Mouse (Mus musculus) cortical plate, adult 2 months (tissue): ENCODE data around the gene Rab5if. TPM values are rescaled to one million over a fixed set of nuclear protein-coding genes. Genes with fewer than 3 reads are reported as not detected.
A peak's percentile ranks its signal among the peaks of the same experiment; 100 is the strongest.
"Not testable (repeated sequence)": the region's sequence is repeated elsewhere in the genome, so short reads cannot be mapped to it uniquely, and the experiment has no call there.

Experiments used
- H3K27ac ChIP-seq: fragments of 200-500 bp; 2 replicates; pipeline ENCODE4 v1.5.1; 2012; ENCODE audit warnings: low read length, control low read depth, inconsistent platforms; ENCODE audit not compliant: insufficient read depth
- H3K4me1 ChIP-seq: fragments of 200-500 bp; 2 replicates; pipeline ENCODE4 v1.6.1; 2011; ENCODE audit warnings: low read length; ENCODE audit not compliant: control insufficient read depth, insufficient read depth
- H3K4me3 ChIP-seq: fragments of 200-500 bp; 2 replicates; pipeline ENCODE4 v1.5.1; 2011; ENCODE audit warnings: mild to moderate bottlenecking, low read length, control low read depth; ENCODE audit not compliant: insufficient read depth
- CTCF ChIP-seq: fragments of 200-500 bp; IDR thresholded peaks from 2 replicates; pipeline ENCODE4 v1.5.1; 2011; ENCODE audit warnings: mild to moderate bottlenecking, control low read depth, low read length; ENCODE audit not compliant: insufficient read depth; ENCODE audit errors: extremely low read depth
- POLR2A ChIP-seq: fragments of 200-500 bp; IDR thresholded peaks from 2 replicates; pipeline ENCODE4 v1.6.1; 2011; ENCODE audit warnings: mild to moderate bottlenecking, low read length, control low read depth; ENCODE audit not compliant: insufficient read depth; ENCODE audit errors: extremely low read depth
- polyA plus RNA-seq: library from polyadenylated mRNA; depleted of rRNA; stranded (reverse); fragments of >200 nt; gene quantifications from 2 replicates; pipeline ENCODE4 v1.2.3, GENCODE M21; 2012

The Rab5if gene
- polyA plus RNA-seq, 1 experiment, result 110 TPM

- peak; percentile 66 for TF ChIP-seq CTCF
- H3K27ac ChIP-seq, H3K4me1 ChIP-seq, H3K4me3 ChIP-seq: not testable (repeated sequence)
These were observed 8.7 kb upstream of the Rab5if start for GRCm38 (mm10) chr2:156853999-156854771.

DNA sequence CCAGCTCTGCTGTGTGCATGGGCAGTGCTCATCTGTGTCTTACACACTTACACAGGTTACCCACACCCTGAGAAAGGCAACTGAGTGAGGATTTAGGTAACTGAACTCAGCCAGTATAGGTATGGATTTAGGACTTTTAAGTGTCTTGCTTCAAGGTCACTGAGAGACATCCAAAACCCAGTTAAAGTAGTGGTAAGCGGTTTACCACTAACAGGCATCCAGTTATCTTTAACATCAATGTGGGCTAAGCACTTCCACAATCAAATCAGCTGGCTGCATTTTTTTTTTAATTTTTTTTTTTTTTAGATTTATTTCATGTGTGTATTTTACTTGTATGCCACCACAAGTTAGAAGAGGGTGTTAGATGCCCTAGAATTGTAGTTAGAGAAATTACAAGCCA, 6.6 kb upstream of the Rab5if start:
- no peak overlapping the region for H3K27ac ChIP-seq
- no peak overlapping the region for H3K4me3 ChIP-seq
- no peaks in the 10 kb centered on the region for H3K4me1 ChIP-seq
- TF ChIP-seq POLR2A (no peak), CTCF (no peak)

GRCm38 (mm10) chr2:156857385-156857791, 5.5 kb upstream of the Rab5if start:
- peaks cover 1% of the 10 kb centered on the region; the same call in 1 of the 2 replicates for H3K4me1 ChIP-seq
- no peak overlapping the region for H3K27ac ChIP-seq
- TF ChIP-seq POLR2A (no peak), CTCF (no peak)
- H3K4me3 ChIP-seq, result no peak overlapping the region

DNA sequence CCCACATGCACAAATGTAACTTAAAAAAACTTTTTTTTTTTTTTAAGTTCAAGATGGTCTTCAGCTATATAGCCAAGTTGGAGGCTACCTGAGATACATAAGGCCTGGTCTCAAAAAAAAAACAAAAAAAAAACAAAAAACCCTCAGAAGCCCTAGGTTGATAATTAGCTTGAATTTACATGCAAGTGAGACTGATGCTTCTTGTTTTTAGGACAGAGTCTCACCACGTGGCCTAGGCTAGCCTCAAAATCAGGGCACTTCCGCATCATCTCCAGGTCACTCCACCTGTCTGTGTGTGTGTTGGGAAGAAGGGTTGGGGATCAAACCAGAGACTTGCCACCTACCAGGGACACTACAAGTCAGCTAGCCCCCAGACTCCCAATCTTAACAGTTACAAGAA, 5.1 kb upstream of the Rab5if start, which contains the start of gene 4930518I15Rik:
Gene 4930518I15Rik, minus strand, starts transcription at position 112 of the 400 bp plus-strand sequence.
- no peak for TF ChIP-seq CTCF
- no peak for TF ChIP-seq POLR2A
- Histone ChIP-seq H3K4me3 (no peak within 1 kb of the TSS), H3K4me1 (peaks cover 1% of the 10 kb centered on the region; the same call in 1 of the 2 replicates), H3K27ac (no peak within 1 kb of the TSS)

DNA sequence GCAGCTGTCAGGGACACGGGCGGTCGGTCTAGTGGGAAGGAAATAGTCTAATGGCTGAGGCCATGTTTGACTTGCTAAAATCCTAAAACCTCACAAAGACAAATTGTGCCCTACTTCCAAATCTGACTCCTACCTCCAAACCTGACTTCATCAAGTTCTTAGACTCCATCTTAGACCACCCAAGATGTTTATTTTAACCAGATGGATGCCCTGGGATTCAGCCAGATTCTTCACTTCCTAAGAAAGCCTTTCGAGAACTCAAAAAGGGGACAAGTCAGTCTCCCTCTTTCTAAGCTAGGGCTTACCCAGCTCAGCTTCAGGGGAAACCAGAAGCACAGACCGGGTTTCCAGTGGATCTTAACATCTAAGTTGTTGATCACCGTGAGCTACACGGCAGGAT, 4.3 kb upstream of the Rab5if start:
- Histone ChIP-seq H3K4me1 (peaks cover 1% of the 10 kb centered on the region; the same call in 1 of the 2 replicates), H3K4me3 (no peak overlapping the region), H3K27ac (no peak overlapping the region)
- TF ChIP-seq CTCF, result no peak
- no peak for TF ChIP-seq POLR2A

DNA sequence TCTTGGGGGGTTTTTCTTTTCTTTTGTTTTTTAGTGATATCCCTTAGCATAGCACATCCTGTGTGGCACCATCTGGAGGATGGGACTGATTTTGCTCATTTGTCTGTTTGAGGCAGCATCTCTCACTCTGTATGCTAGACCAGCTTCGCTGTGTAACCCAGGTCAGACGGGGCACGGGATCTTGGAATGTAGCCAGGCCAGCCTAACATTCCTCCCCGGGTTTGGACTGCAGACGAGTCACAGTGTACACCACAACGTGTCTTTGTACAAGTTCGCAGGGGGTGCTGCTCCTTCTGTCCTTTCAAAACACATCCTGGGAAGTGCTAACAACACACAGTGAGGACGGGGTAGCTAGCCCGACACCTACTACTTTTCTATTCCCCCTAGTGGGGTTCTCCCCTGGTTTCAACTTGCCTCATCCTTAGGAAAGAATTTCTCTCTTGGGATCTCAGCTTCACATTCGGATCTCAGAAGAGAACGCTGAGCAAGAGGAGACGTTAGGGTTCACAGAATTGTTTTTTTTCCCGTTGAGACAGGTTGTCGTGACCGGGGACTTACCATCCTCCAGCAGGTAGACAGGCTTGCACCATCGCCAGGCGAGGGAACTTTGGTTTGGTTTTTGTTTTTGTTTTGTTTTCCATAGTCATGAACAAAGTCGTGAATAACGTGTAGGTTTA, 749 bp upstream of the Rab5if start:
- peaks cover 7% of the 10 kb centered on the region; the same call in 1 of the 2 replicates for H3K4me1 ChIP-seq
- peak overlapping the region; percentile 32; the same call in 1 of the 2 replicates for H3K27ac ChIP-seq
- TF ChIP-seq CTCF (no peak), POLR2A (no peak)
- H3K4me3 ChIP-seq, result peak overlapping the region; percentile 82

DNA sequence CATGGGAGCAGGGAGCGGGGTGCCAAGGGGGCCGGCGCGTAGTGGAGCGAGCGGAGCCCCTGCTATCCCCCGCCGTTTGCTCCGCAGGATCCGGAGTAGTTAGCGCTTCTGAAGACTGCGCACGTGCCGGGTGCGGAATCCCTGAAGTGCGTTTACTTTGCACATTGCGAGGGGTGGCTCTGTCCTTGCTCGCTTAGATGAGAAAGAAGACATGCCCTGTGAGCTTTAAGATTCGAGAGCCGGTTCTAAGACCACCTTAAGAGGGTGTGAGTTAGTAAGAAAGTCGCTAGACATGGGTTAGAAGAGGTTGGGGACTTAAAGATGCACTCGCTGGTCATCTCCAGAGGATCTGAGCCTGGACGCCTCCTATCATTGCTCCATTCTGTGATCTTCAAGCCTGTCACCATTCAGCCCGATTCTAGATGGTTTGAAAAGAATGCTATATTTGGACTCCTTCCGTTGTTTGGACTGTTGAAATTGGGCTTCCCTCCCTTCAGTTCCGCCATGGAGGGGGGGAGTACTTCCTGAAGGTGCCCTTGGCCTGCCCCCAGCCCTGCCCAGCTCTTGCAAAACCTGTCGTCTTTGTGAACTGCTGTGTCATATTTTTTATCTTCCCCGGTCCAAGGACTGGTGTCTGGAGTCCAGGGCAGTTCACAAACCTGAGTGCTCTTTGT, 696 bp downstream of the Rab5if start:
- TF ChIP-seq CTCF (no peak), POLR2A (no peak)
- H3K4me1 ChIP-seq, result peaks cover 7% of the 10 kb centered on the region; the same call in 1 of the 2 replicates
- H3K4me3 ChIP-seq, result peak overlapping the region; percentile 82
- H3K27ac ChIP-seq, result peak overlapping the region; percentile 43

DNA sequence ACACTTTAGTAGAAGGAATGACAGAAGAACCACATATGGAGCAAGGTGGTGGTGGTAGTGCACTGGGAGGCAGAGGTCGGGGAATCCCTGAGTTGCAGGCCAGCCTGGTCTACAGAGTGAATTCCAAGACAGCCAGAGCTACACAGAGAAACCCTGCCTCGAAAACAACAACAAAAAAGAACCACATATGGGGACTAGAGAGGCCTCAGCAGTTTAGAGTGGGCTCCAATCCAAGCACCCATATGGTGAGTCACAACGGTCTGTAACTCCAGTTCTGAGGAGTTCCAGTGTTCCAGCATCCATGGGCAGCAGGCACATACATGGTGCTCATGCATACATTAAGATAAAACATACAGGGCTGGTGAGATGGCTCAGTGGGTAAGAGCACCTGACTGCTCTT, 1.6 kb downstream of the Rab5if start:
- H3K4me1 ChIP-seq, result peaks cover 7% of the 10 kb centered on the region; the same call in 1 of the 2 replicates
- no peak overlapping the region for H3K4me3 ChIP-seq
- no peak for TF ChIP-seq POLR2A
- TF ChIP-seq CTCF, result no peak
- H3K27ac ChIP-seq, result no peak overlapping the region

GRCm38 (mm10) chr2:156868994-156869393, 6.1 kb downstream of the Rab5if start:
- Histone ChIP-seq H3K27ac (0 out of 2 replicates have a peak overlapping the region, but pooled peaks have one; percentile 26), H3K4me1 (peaks cover 4% of the 10 kb centered on the region; the same call in 1 of the 2 replicates), H3K4me3 (no peak overlapping the region)
- TF ChIP-seq POLR2A (no peak), CTCF (no peak)

DNA sequence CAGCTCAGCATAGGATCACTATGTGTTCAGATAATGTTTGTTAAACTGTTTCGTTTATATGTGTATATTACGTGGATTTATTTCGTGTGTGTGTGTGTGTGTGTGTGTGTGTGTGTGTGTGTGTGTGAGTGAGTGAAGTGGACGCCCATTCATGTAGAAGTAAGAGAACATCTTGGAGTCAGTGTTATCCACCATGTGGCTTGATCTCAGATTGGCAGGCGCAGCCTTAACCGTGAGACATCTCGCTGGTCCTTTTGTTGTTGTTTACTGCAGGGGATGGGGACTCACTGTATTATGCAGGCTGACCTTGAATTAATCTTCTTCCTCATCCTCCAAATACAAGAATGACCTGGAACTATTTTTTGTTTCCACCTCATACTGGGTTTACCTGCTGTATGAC, 6.6 kb downstream of the Rab5if start:
- Histone ChIP-seq H3K27ac (no peak overlapping the region), H3K4me1 (peaks cover 2% of the 10 kb centered on the region; the same call in 1 of the 2 replicates), H3K4me3 (no peak overlapping the region)
- TF ChIP-seq POLR2A, result no peak
- TF ChIP-seq CTCF, result no peak
